Mouse (Mus musculus): ENCODE results near the gene Ryr1.
"Not testable (repeated sequence)": the region's sequence is repeated elsewhere in the genome, so short reads cannot be mapped to it uniquely, and the experiment has no call there.

Gene Ryr1

DNA sequence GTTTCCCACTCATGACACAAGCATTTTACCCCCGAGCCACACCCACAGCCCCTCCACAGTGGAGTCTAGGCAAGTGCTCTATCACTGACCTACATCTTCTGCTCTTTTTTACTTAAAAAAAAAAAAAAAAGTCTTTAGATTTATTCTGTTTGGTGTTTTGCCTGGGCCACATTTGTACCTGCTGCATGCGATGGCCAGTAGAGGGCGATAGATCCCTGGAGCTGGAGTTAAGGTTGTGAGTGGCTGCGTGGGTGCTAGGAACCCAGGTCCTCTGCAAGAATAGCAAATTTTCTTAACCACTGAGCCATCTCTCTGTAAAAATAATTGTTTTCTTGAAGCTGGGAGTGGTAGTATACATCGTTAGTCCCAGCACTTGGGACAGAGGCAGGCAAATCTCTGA is 133.4 kb downstream of the Ryr1 start:
- no peak for DNase-seq (ENCODE audit: extremely low read depth, low read depth)

DNA sequence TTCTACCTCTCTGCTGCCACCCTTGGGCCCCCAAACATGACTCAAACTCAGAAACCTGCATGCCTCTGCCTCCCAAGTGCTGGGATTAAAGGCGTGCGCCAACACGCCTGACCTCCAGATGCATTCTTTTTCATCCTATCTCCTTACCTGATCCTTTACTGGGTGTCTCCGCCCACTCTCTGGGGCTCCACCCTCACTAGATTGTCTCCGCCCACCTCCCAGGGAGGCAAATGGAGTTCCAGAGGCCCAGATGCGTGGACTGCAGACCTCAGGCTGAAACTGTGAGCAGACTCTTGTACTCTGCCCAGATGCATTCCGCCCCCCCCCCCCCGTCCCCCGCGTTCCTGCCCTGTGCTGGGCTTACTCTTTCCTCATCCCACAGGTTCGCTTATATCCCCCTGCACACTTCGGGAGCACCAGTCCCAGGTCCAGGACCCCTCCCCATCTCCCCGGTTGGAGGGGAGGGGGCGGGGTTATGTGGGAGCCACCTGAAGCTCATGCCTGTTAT is 134.2 kb downstream of the Ryr1 start:
- no peak for DNase-seq (ENCODE audit: extremely low read depth, low read depth)

DNA sequence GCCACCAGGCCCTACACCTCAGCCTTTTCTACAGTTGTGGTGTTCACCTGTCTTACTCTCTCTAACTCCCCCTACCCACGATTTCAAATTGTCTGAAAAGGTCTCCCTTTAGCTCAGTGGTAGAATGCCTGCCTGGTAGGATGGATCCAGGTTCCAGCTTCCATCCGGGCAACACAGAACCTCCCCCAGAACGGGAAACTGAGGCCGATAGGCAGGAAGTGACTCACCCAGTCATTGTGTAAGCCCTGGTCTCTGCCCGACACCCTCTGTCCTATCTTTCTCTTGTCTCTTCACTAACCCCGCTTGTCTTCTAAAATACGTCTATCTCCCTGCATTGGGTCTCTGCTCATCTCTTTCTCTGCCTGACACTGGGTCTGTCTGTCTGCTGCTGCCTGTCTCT is 139.8 kb downstream of the Ryr1 start:
- no peak for DNase-seq (ENCODE audit: extremely low read depth, low read depth)

DNA sequence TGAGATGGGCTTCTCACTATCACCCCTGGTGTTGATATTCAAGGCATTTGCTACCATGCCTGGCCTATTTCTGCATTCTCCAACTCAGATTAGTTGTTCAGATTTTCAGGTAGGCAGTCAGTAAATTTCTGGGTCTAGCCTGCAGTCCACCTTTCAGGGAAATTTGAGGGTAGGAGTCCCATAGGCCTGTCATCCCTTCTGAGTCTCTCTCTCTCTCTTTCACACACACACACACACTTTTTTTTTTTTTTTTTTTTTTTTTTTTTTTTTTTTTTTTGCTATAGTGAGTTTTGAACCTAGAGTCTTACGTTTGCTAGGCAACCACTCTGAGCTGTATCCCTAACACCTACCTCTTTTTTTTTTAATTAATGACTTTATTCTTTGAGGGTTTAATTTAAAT is 140.5 kb downstream of the Ryr1 start:
- no peak for DNase-seq (ENCODE audit: extremely low read depth, low read depth)

DNA sequence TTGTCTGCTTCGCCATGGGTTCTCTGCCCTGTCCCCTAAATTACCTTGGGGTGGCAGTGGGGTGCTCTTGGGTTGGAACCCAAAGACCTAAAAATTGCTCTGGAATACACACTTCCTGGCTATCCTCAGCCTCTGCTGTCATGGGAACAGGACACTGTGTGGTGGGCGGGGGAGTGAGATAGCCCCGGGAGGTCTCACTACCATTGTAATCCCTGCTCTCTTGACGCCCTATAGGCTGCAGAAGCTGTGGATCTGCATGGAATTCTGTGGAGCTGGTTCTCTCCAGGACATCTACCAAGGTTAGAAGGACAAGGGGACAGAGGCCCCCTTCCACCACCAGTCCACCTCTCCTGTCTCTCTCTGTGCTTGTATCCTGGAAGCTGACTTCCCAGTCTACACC is 141.1 kb downstream of the Ryr1 start:
- DNase-seq (ENCODE audit: extremely low read depth, low read depth) = no peak

DNA sequence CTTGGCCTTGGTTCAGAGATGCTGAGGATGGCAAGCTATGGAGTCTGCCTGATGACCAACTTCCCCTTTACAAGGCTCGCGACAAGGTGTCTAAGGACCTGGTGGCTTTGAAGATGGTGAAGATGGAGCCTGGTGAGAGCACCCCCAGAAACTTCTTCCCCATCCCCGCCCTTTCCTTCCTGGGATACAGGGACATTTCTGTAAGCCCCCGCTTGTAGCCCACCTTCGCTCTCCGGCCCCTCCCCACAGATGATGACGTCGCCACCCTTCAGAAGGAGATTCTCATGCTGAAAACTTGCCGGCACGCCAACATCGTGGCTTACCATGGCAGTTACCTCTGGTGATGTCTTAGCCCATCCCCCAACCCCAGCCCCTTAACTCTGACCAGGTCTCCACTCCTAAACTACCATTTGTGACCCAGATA is 141.8 kb downstream of the Ryr1 start:
- peak; percentile 58 for DNase-seq (ENCODE audit: extremely low read depth, low read depth)

DNA sequence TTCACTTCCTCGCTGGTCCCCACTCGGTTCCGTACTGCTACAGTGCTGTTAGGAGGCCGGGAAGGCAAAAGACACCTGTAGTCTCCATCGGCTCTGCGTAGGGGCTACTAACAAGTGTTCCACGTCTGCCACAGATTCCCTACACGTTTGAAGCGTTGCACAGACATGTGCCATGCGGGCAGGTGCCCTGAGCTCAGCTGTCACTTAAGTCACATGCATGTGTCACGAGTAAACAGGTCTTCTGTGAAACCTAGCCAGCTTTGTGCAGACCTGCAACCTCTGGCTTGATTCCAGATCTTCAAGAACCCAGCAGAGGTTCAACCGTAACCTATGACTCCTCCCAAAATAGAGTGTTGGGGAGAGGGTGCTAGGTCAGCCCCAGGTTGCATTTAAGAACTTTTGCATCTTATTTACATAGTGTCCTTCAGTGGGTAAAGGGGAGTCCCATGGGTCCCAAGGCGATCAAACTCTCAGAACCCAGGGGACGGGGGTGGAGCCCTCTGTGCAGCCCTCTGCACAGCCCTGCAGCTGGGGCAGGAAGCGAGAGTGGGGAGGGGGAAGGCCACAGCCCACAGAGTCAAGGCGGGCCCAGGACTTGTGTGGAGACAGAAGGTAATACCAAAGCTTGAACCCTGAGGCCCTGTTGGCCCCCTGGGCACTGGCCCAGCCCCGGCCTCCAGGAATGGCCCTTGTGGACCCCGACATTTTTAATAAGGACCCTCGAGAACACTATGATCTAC is 142.5 kb downstream of the Ryr1 start:
- peak; percentile 46 for DNase-seq (ENCODE audit: extremely low read depth, low read depth)

DNA sequence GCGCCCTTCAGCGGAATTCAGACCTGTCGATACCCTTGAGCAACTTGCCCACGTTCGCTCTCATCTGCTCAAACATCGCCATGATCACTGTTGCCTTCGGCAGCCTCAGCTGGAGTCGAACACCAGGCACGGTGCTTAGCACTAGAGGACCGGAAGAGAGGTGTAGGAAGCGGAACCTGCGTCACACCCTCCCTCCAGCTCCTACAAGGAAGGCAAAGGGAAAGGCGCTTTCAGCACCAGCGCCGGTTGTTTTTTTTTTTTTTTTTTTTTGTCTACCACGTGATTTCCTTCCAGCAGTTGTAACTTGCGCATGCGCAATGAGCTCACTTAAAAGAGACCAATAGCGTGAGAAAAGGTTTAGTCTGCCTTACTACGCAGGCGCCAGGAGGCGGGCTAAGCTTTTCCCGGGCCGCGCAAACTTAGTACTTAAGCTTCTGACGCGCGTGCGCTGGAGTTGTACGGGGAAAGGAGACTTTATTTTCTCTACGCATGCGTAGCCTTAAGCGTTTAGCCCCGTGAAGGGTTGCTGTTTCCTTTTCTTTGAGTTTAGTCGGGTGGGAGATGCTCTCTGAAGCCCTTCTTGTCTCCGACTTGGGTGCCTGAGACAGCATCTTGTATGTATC is 143.2 kb downstream of the Ryr1 start, which contains the start of the genes Eif3k and Map4k1:
Eif3k (minus strand) TSS at position 214 of the 623 bp plus-strand sequence.
Map4k1 (plus strand) TSS at position 400 of the 623 bp plus-strand sequence.
- peak; percentile 99 for DNase-seq (ENCODE audit: extremely low read depth, low read depth)

DNA sequence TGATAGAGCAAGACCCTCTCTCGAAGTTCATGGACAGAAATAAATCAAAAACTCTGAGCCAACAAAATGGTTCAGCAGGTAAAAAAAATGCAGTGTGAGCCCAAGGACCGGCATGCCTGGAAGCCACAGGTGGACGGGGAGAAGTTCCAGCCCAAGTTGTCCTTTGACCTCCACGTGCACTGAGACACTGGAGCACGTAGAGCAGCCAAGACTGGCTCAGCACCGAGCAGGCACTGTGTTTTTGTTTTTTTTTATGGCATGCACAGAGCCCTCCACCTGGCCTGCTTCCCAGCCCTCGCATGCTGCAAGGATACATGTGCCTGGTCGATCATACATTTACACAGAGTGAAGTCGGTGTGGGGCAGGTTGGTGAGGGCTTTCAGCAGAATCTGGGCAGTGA is 147.4 kb downstream of the Ryr1 start:
- DNase-seq (ENCODE audit: extremely low read depth, low read depth) = no peak

DNA sequence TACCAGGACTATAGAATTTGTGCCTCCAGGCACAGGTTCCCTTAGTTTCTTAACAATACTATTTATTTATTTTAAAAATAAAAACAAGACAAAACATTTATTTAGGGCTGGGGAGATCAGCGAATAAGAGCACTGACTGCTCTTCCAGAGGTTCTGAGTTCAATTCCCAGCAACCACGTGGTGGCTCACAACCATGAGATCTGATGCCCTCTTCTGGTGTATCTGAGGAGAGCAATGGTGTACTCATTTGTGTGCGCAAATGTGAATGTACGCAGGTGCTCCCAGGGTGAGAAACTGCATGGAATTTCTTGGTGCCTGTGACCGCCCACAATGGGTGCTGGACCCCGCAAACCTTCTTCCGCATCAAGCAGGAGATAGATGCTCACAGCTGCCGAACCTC is 152.0 kb downstream of the Ryr1 start:
- no peak for DNase-seq (ENCODE audit: extremely low read depth, low read depth)

DNA sequence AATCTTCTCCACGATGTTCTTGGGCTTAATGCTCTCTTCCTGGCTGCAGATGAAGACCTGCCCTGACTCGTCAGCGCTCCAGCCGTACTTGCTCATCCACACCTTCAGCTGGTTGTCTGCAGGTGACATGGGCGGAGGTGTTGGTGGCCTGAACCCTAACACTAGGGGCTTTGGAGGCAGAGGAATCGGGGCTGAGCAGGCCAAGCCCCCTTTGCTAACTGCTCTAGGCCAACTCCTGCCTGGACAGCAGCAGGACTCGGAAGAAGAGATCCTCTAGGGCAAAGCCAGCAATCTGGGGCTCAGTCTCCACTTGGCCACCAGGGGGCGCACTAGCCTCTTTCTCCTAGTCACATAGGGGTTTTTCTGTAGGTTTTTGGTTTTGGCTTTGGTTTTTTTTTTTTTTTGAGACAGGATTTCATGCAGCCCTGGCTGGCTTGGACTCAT is 152.4 kb downstream of the Ryr1 start:
- no peak for DNase-seq (ENCODE audit: extremely low read depth, low read depth)

DNA sequence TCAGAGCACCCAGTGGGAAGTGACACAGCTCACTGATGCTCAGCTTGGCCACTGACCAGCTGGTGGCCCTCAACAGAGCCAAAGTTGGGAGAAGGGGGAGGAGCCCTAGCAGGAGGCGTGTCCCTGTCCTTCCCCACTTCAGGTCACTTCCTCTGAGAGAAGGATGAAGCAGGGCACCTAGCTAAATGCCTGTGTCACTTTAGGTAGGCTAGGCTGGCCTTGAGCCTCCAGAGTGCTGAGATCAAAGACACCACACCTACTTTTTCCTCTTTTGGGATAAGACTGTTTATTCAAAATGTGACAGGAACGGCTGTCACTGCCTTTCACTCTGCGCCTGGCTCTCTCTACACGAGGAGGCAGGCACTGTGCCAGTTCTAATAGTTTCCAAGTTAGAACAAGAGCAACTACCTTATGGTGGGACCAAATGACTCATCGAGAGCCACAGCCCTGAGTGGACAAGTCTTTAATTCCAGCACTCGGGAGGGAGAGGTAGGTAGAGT is 153.2 kb downstream of the Ryr1 start:
- DNase-seq (ENCODE audit: extremely low read depth, low read depth) = no peak

DNA sequence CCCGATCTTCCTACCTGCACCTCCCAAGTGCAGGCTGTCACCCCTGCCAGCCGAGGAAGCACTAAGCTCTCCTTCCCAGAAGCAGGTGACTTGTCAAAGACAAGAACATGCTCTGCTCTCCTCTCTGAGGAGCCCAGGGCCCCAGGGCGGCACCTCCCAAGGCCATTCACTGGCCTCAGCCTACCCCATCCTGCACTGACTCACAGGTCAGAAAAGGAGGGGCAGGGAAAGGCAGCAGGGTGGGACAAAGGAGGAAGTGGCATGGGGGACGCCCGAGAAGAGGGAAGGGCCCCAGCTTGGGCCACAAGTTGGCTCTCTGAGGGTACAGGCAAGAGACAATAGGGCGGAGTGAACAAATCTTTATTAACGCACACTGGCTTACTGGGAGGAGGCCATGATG is 153.9 kb downstream of the Ryr1 start:
- no peak for DNase-seq (ENCODE audit: extremely low read depth, low read depth)

DNA sequence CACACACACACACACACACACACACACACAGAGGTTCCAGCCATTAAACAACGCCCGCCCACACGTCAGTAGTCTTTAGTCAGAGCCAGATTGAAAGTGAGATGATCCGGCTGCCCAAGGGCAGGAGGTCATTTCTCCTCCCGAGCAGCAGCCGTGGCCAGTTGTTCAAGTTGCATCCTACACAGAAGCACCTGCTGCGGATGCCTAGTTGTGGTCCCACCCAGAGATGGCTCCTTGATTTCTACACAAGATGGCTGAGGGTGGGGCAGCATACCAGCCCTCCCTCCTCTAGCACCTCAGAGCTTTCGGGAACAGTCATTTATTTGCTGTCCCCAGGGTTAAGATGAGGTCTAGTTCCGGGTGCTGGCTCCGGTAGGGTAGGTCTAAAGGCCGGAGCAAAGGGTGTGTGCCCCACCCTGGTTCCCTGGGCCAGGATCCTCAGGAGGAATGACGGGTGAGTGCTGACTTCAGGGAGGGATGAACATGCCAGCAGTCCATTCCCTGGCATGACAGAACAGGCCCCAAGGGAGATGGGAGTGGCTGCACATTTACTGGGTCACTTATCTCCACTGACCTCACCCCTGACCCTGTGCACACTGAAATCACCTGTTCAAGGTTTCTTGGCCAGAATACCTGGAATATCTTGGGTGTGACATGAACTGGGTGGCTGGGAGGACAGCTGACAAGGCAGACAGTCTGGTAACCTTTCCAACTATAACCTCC is 155.1 kb downstream of the Ryr1 start:
- DNase-seq (ENCODE audit: extremely low read depth, low read depth) = no peak

DNA sequence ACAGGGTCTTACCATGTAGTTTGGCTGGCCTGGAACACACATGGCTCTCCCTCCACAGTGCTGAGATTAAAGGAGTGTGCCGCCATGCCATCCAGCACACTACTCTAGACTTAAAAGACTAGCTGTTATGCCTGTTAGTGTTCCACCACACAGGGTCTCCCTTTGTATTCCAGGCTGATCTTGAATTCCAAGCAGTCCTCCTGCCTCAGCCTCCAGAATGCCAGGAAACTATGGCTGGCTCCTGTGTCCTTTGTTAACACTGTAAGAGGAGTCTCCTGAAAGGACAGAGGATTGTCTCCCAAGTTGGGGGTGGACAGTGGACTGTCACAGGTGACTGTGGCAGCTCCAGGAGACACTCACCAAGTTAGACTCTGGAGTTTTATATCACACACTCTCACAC is 155.7 kb downstream of the Ryr1 start:
- DNase-seq (ENCODE audit: extremely low read depth, low read depth) = no peak

DNA sequence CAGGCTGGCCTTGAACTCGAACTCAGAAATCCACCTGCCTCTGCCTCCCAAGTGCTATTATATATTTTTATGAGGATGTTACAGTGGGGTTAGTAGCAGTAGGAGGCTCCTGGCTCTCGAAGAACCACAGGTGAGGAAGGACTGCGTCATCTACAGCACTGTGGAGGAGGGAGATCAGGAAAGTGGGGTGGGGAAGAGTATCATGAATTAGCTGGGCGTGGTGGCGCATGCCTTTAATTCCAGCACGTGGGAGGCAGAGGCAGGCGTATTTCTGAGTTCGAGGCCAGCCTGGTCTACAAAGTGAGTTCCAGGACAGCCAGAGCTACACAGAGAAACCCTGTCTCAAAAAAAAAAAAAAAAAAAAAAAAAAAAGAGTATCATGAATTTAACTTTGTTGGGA is 156.9 kb downstream of the Ryr1 start:
- DNase-seq (ENCODE audit: extremely low read depth, low read depth) = not testable (repeated sequence)

DNA sequence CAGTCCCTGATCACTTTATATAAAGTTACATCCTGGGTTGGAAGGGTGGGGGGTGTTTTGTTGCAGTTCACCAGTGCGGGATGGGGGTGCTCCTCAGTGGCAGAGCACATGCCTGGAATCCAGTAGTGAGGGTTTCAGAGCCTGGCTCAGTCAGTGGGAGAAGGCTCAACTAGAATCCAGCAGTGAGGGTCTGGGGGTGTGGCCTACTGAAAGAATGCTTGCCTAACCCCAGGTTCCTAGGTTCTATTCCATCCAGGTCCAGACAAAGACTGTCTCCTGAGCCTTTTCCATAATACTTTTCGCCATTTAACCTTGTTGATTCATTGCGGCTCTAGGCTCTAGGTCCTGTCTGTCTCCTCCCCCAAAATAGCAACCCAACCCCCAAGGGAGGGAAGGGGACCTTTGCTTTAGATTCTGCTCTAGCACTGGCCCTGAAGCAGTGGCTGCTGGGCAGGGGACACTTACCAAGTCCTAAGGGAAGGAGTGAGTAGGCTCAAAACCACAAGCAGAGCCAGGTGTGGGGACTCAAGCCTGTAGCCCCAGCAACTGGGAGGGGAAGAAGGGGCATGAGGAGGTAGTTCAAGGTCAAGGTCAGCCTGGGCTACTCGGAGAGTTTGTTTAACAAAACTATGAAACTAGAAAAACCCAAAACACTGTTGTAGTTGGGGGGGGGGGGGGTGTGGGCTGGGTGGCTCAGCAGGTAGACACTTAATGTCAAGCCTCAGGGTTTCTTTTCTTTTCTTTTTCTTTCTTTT is 158.1 kb downstream of the Ryr1 start:
- DNase-seq (ENCODE audit: extremely low read depth, low read depth) = no peak

DNA sequence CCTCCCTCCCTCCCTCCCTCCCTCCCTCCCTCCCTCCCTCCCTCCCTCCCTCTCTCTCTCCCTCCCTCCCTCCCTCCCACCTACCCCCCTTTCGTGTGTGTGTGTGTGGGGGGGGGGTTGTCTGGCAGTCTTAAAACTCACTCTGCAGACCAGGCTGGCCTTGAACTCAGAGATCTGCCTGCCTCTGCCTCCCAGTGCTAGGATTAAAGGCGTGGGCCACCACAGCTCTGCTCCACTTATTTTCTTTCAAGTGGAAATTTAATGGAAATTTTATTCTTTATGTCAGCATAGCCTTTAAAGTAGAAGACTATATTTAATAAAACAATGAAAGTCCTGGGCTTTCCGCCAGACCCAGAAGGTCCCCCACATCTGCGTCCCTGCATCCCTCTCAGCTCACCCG is 158.8 kb downstream of the Ryr1 start:
- no peak for DNase-seq (ENCODE audit: extremely low read depth, low read depth)

DNA sequence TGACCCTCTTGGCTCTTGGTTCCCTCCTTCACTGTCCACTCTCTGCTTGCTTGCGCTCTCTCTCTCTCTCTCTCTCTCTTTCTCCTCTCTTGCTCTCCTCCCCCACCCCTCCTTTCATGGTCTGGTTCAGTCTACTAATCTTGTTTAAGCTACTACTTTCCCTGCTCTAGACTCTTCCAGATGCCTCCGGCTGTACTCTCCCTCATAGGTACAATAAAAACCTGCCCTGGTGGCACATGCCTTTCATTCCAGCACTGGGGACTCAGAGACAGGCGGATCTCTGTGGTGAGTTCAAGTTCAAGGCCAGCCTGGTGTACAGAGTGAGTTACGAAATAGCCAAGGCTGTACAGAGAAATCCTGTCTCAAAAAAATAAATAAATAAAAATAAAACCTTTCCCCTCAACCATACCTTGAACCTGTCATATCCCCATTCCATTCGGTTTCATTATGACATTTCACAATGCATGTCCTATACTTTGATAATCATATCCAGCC is 159.6 kb downstream of the Ryr1 start:
- no peak for DNase-seq (ENCODE audit: extremely low read depth, low read depth)

DNA sequence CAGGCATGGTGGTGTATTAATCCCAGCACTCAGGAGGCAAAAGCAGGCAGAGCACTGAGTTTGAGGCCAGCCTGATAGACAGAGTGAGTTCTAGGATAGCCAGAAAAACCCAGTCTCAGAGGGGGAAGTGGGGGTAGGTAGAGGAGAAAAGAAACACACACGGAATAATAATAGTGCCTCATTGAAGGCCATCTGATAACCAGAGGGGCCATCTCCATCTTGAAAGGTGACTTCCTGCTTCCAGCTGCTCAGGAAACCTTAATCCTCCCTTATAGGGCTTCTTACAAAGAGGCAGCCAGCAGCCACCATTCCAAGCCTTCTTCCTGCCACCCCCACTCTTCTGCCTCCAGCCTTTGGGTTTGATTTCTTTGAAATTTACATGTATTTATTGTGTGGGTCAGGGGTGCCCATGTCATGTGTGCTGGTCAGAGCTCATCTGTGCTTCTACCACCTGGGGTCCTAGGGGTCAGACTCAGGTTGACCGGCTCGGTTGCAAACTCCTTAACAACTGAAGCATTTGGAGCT is 161.5 kb downstream of the Ryr1 start:
- DNase-seq (ENCODE audit: extremely low read depth, low read depth) = no peak

All from MEL-GATA-1-ER (cell line).